27 mouse cellular contexts compared by ENCODE assay signal in genomic region chr14:61164461-61164860, GRCm38 (mm10). TPM values are rescaled to one million over a fixed set of nuclear protein-coding genes. Genes with fewer than 3 reads are reported as not detected.
DNase-seq lines count a peak whose midpoint lies in the region; ATAC-seq and TF ChIP-seq lines count a peak whose summit lies in the region.
"Had no signal": no experiment of that assay in that cellular context is flagged by ENCODE, and none has a peak within 500 bp of the region (broad histone marks: within the 10 kb centered on the region; RNA-seq: fewer than 3 reads in every experiment).

No protein-coding gene starts in this region.

- no peak overlapping the region for H3K4me3 ChIP-seq in cerebellum, adult 2 months (replicated peaks; ENCODE audit: insufficient read depth, low read depth, low read length)
- H3K4me3 ChIP-seq in forebrain, embryonic 14.5 days (ENCODE audit: low read depth, low read length): no peak overlapping the region
- H3K4me3 ChIP-seq in forebrain, embryonic 10.5 days: no peak overlapping the region
- H3K4me3 ChIP-seq: erythroblast, embryonic 14.5 days; forebrain, embryonic 13.5 days; heart, embryonic 10.5 days; heart, embryonic 15.5 days; left cerebral cortex, adult 2 months; liver, embryonic 12.5 days; stomach, embryonic 15.5 days had no signal

- no peaks in the 10 kb centered on the region for H3K36me3 ChIP-seq in forebrain, embryonic 14.5 days (ENCODE audit: control insufficient read depth, insufficient read depth, low read length)
- no peaks in the 10 kb centered on the region for H3K36me3 ChIP-seq in forebrain, embryonic 10.5 days (replicated peaks)
- H3K36me3 ChIP-seq: G1E; heart, embryonic 10.5 days; heart, embryonic 15.5 days; liver, embryonic 12.5 days; stomach, embryonic 15.5 days had no signal

- ATAC-seq in forebrain, embryonic 14.5 days: no peak
- ATAC-seq: forebrain, embryonic 13.5 days; hindbrain, embryonic 16.5 days; intestine, embryonic 16.5 days; liver, embryonic 12.5 days; liver, postnatal 0 days; midbrain, embryonic 16.5 days had no signal

- H3K9me3 ChIP-seq in forebrain, embryonic 14.5 days (replicated peaks; ENCODE audit: control insufficient read depth, low read length): no peaks in the 10 kb centered on the region
- H3K9me3 ChIP-seq in forebrain, embryonic 10.5 days: no peaks in the 10 kb centered on the region
- H3K9me3 ChIP-seq: forebrain, embryonic 13.5 days; G1E; heart, embryonic 10.5 days; heart, embryonic 15.5 days; liver, embryonic 12.5 days; stomach, embryonic 15.5 days had no signal

- peaks cover 18% of the 10 kb centered on the region for H3K4me1 ChIP-seq in cerebellum, adult 2 months (ENCODE audit: control insufficient read depth, insufficient read depth, low read length)
- H3K4me1 ChIP-seq in forebrain, embryonic 14.5 days (ENCODE audit: control insufficient read depth, insufficient read depth, low read length): peaks cover 5% of the 10 kb centered on the region; the same call in 1 of the 2 replicates
- peaks cover 11% of the 10 kb centered on the region; the same call in 1 of the 2 replicates for H3K4me1 ChIP-seq in forebrain, embryonic 10.5 days
- H3K4me1 ChIP-seq: stomach, embryonic 15.5 days had no signal

- H3K9ac ChIP-seq in forebrain, embryonic 14.5 days (ENCODE audit: low read length): no peak overlapping the region
- H3K9ac ChIP-seq: forebrain, embryonic 13.5 days; heart, embryonic 15.5 days; liver, embryonic 12.5 days; liver, postnatal 0 days; stomach, embryonic 15.5 days had no signal

- no peak overlapping the region for H3K4me2 ChIP-seq in forebrain, embryonic 14.5 days (ENCODE audit: low read length)
- H3K4me2 ChIP-seq: forebrain, embryonic 13.5 days; heart, embryonic 15.5 days; liver, embryonic 12.5 days; midbrain, embryonic 11.5 days; stomach, embryonic 15.5 days had no signal

- H3K27me3 ChIP-seq in cerebellum, adult 2 months (ENCODE audit: control insufficient read depth, insufficient read depth, low read length): no peaks in the 10 kb centered on the region
- no peaks in the 10 kb centered on the region for H3K27me3 ChIP-seq in forebrain, embryonic 14.5 days (replicated peaks; ENCODE audit: control insufficient read depth, insufficient read depth, low read length)
- peaks cover 21% of the 10 kb centered on the region; the same call in 1 of the 2 replicates for H3K27me3 ChIP-seq in forebrain, embryonic 10.5 days (ENCODE audit: poor library complexity, severe bottlenecking)
- H3K27me3 ChIP-seq: heart, embryonic 15.5 days; stomach, embryonic 15.5 days had no signal

- no peak overlapping the region for H3K27ac ChIP-seq in cerebellum, adult 2 months (ENCODE audit: insufficient read depth, low read length)
- H3K27ac ChIP-seq in forebrain, embryonic 14.5 days (ENCODE audit: low read depth, low read length): no peak overlapping the region
- H3K27ac ChIP-seq in forebrain, embryonic 10.5 days: no peak overlapping the region
- H3K27ac ChIP-seq: forebrain, embryonic 13.5 days; heart, embryonic 10.5 days; heart, embryonic 15.5 days; left cerebral cortex, adult 2 months; liver, embryonic 12.5 days; stomach, embryonic 15.5 days had no signal

- TF ChIP-seq POLR2A in cerebellum, adult 2 months (IDR thresholded peaks at IDR 0.05; ENCODE audit: borderline replicate concordance, insufficient read depth, low read length): no peak

- DNase-seq in cerebellum, adult 2 months: peak; percentile 43 to 44
- DNase-seq in cerebellum, adult 11 months: no peak
- DNase-seq in forebrain, embryonic 14.5 days (ENCODE audit: low spot score): peak; percentile 36
- no peak for DNase-seq in forebrain, embryonic 10.5 days (ENCODE audit: extremely low spot score, low spot score)
- DNase-seq in layer of hippocampus, adult 11-12 months (ENCODE audit: low spot score): peak; percentile 54
- no peak for DNase-seq in layer of hippocampus, postnatal 10 days (ENCODE audit: low spot score in 2 of 2)
- peak; percentile 44 to 53 for DNase-seq in layer of hippocampus, postnatal 36 days
- DNase-seq in gastrocnemius, adult 8-10 months (ENCODE audit: low spot score in 2 of 2): no peak
- DNase-seq: adrenal gland, adult 8-10 months; gastrocnemius, postnatal 10 days; kidney, adult 8-10 months; kidney, postnatal 10 days; liver, postnatal 0 days; lung, postnatal 36 days; right cerebral cortex, postnatal 25 days had no signal

- TF ChIP-seq CTCF in cerebellum, adult 2 months (IDR thresholded peaks at IDR 0.05; ENCODE audit: borderline replicate concordance, insufficient read depth, low read depth, low read length): no peak

- 50% methylated on average over 3 of the region's 3 CpGs for WGBS in cerebellum, adult 2 months
- WGBS in forebrain, embryonic 14.5 days: 82% methylated on average over 3 of the region's 3 CpGs
- WGBS in forebrain, embryonic 10.5 days: 88% methylated on average over 3 of the region's 3 CpGs

RNA-seq across cellular contexts. Expression of gene Sacs, which starts 26.2 kb away (rescaled TPM):
- polyA plus RNA-seq in cerebellum, adult 2 months (2012; rRNA removed): 18.4 and 18.6 TPM in 2 replicates
- 7.9 and 10.5 TPM in 2 replicates for polyA plus RNA-seq in forebrain, embryonic 14.5 days (2014; fragmentation: Nextera tagmentation; extraction: Ambion mirVana)
- polyA plus RNA-seq in forebrain, embryonic 10.5 days (2016; fragmentation: Nextera tagmentation; extraction: Ambion mirVana): 2.9 and 3.4 TPM in 2 replicates
- 10 to 100 TPM; 52.8 to 54.3 TPM for total RNA-seq in layer of hippocampus, postnatal 10 days (2021)
- total RNA-seq in layer of hippocampus, postnatal 36 days (2021): 10 to 100 TPM; 58.3 to 59.1 TPM
- total RNA-seq in gastrocnemius, adult 8-10 months (2022): 10 to 100 TPM in 2 of 4 experiments, 1 to 10 TPM in 2; 8.4 to 14.2 (median 10.9) TPM

Comparison
In these comparisons a context has a peak if more than half of its experiments do, and no peak if none do; other contexts are left out.
1. DNase-seq: peak in cerebellum, adult 2 months (2 of 2), forebrain, embryonic 14.5 days (single experiment), layer of hippocampus, adult 11-12 months (single experiment) and layer of hippocampus, postnatal 36 days (2 of 2); none in cerebellum, adult 11 months (single experiment), forebrain, embryonic 10.5 days (single experiment), layer of hippocampus, postnatal 10 days (0 of 2) and gastrocnemius, adult 8-10 months (0 of 2).